Mouse (Mus musculus) common myeloid progenitor, adult 5-6 weeks (primary cell): ENCODE results near the gene Zfp94. TPM values are rescaled to one million over a fixed set of nuclear protein-coding genes. Genes with fewer than 3 reads are reported as not detected.
A peak's percentile ranks its signal among the peaks of the same experiment; 100 is the strongest.

Source experiments
- ATAC-seq: replicated peaks from 2 replicates; pipeline ENCODE4 v1.8.0; 2016; ENCODE audit warnings: low read depth, mild to moderate bottlenecking, moderate TSS enrichment, inconsistent platforms; ENCODE audit not compliant: poor library complexity, severe bottlenecking
- total RNA-seq: library from RNA; stranded (forward); fragments of 200-1000, 187-1606 nt; gene quantifications from 2 replicates; pipeline ENCODE4 v1.2.3, GENCODE M21; 2017

Zfp94 gene
- total RNA-seq, 1 experiment from 2014 or later, result 6.5 TPM

GRCm38 (mm10) chr7:24322593-24322992 is 6.1 kb upstream of the Zfp94 start:
- ATAC-seq, result no peak

DNA sequence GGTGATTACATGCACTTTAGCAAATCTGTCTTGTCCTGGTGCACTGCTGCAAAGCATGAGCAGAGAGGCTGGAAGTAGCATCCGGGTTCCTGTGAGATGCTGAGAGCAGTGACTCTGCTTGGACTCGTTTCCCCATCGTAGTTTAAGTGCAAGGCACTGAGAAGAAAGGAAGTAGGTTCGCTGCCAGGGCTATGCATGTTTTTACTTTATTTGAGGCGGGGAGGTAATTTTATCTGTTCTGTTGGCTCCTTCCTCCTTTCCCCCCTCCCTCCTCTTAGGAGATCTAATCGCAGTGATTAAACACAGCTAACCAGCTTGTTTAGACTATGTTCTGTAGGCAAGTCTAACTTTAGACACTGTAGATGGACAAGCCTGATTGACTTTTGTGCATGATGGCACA is 2.5 kb upstream of the Zfp94 start:
- no peak for ATAC-seq

DNA sequence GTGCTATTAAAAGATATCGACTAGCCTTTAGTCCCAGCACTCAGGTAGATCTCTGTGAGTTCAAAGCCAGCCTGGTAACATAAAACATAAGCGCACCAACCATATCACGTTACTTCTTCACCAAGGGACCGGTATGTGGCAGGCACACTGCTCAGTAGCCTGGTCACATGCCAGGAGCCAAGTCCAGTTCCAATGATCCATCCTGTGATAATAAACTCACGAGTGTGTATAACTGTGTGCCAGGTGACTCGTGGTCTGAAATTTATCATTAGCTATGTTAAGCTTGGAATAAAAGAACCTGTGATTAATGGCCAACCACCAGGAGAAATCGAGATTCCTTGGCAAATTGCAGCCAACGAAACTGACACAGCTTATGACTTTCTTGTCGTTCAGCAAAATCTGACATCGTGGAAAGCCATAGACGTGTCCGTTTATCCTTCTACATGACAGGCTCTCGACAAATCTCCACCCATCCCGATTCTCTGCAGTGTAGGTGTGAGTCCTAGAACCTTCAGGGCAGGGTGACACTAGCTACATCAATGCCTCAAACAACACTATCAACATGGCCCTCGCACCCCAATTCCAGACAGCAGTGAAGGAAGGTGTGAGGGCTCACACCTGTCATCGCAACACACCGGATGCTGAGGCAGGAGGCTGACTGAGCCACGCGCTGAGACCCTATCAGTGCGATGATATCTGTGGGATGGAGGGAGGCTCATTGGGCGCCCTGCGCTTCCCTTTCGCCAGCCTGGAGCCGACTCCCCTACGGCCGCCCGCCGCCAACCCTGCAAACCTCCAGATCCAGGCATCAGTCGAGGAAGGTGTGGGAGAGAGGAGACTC is 520 bp downstream of the Zfp94 start:
- ATAC-seq, result peak; percentile 42

DNA sequence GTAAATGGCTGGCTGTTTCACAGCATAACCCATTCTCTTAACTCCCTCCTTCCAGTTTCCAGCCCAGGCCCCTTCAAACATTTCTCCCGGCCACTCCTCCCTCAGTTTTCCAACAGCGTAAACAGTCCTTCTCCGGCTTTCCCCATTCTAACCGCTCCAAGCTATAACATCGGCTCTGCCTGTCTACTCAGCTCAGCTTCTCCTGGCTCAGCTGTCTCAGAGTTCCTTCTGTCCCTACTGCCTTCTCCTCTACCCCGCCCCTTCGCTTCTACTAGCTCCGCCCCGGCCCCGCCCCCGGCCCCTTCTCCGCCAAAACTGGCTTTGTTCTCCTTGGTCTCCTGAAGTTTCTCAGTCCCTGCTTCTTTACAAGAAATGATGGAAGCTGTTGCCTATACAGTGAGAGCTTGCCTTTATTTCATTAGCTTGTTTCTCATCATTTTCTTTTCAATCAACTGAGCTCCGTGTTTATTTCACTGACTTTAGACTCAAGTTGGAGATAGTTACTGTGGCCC is 15.6 kb downstream of the Zfp94 start, which contains the start of gene Zfp61:
Zfp61 (minus strand) TSS at position 462 of the 512 bp plus-strand sequence.
- ATAC-seq, result peak; percentile 69

DNA sequence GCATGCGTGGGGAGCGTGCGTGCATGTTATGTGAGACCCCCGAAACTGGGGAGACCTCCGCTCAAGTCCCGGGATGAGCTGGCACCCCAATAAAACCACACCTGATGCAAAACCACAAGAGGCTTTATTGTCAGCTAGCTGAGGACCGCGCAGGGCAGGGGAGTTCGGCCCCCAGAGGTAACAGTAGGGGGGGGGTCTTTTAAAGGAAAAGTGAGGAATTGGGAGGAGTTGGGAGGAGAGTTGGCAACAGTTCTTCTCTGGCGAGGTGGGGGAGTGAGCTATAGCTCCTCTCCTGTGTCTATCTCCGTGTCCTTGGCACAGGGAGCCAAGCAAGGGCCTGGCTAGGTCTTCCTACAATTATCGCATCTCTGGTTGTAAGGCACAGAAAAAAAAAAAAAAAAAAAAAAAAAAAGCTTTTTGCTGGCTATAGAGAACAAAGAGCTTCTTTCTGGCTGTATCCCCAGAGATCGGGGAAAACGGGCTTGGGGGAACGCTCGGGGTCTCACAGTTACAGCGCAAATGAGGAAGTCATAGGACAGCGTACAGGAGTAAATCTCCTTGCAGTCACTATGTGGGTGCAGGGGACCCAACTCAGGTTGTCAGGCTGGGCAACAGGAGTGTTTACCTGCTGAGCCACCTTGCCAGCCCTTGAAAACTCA is 16.5 kb downstream of the Zfp94 start:
- ATAC-seq, result 0 out of 2 replicates have a peak, but pooled peaks have one; percentile 24

DNA sequence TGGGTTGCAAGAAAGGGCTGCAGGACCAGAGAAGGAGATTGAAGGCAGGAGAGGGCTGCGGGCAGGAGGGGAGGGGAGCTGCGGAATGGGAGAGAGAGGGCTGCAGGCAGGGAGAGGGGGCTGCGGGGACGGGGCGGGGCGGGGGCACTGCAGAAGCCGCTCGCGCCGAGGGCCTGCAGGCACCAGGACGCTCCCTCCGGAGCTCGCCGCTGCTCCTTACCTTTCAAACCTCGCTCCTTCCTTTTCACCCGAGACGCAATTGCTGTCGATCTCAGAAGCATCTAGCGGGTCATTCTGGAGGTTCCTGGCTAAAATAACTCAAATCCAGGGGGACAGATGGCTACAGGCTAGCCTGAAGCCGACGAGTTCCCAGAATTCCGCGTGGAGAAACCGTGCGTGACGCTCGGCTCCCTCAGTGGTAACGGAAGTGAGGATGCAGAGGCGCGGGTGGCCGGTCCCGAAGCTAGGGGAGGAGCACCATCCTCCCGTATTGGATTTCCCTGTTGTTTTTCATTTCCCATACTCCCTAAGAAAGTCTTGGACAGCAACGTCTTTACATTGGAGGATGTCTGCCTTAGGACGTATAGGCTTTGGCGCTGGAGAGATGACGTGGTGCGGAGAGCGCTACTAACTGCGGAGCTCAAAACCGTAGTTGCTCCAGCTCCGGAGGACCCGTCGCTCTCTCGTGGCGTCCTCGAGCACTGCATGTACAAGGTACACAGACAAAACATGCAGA is 17.3 kb downstream of the Zfp94 start:
- ATAC-seq, result peak; percentile 94

- no peak for ATAC-seq
These were observed 17.9 kb downstream of the Zfp94 start for GRCm38 (mm10) chr7:24298635-24298972.

DNA sequence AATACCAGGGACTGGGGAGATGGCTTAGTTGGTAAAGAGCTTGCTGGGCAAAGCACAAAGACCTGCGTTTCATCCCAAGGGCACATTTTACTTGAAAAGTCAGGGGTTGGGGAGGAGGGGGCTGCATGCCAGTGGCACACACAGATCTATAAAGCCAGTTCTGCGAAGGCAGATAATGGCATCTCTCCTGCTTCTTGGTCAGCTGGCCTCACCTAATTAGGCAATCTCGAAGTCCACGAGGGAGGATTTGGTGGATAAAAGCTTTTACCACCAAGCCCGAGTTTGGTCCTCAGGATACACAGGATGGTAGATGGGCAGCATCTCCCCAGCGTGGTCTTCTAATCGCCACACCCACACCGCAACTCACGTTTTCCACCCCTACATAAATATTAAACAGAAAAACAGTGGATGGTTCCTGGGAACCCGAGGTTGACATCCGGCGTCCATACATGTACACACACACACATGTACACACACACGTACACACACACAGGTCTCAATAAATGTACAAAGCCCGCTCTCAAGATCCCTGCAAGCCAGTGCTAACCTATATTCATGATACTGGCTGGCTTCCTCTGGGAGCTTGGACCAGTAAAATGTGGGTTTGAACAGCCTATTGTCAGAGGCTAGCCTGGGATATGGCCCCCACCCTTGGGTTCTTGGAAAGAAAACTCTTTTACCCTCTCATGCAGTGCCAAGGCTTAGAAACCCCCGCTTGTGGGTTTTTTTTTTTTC is 18.9 kb downstream of the Zfp94 start:
- no peak for ATAC-seq

- ATAC-seq, result no peak
These were observed 20.1 kb downstream of the Zfp94 start for GRCm38 (mm10) chr7:24296386-24296785.

DNA sequence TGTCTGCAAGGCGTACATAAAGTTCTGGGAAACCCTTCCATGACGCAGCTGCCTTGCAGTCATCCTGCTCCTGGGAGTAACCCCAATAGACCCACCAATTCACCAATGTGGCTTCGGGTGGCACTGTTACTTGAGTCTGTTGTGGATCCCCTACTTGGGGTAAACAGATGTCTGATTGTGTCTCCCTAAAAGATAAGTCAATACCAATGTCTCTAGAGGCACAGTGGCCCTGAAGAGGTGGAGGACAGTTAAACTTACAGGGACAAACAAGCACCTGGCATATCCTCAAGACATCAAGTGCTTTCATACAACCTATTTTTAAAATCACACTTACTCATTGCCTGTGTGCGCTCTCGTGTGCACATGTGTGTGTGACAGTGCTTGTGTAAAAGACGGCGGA is 21.1 kb downstream of the Zfp94 start:
- ATAC-seq, result no peak

GRCm38 (mm10) chr7:24294763-24295162 is 21.7 kb downstream of the Zfp94 start:
- no peak for ATAC-seq

- no peak for ATAC-seq
These were observed 23.2 kb downstream of the Zfp94 start for GRCm38 (mm10) chr7:24293061-24293851.

- ATAC-seq, result no peak
These were observed 24.9 kb downstream of the Zfp94 start for GRCm38 (mm10) chr7:24291387-24292090.

- no peak for ATAC-seq
These were observed 26.3 kb downstream of the Zfp94 start for GRCm38 (mm10) chr7:24290106-24290693.

DNA sequence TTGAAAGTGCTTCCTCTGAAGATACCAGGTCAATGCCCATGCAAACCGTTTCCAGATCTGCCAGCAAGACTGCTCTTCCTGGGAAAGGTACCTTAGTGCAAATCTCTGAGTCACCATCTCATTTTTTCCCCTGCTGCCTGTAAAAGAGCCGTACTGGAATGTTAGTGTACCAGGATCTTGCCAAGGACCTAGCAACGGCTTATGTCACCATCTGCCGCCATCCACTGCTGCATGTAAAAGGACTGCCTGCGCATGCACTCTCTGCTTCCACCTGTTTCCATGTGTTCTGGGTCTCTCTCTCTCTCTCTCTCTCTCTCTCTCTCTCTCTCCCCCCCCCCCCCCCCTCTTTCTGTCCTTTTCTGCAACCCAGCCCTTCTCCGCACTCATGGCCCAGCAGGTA is 28.0 kb downstream of the Zfp94 start:
- ATAC-seq, result no peak

- no peak for ATAC-seq
These were observed 28.8 kb downstream of the Zfp94 start for GRCm38 (mm10) chr7:24287670-24288069.

DNA sequence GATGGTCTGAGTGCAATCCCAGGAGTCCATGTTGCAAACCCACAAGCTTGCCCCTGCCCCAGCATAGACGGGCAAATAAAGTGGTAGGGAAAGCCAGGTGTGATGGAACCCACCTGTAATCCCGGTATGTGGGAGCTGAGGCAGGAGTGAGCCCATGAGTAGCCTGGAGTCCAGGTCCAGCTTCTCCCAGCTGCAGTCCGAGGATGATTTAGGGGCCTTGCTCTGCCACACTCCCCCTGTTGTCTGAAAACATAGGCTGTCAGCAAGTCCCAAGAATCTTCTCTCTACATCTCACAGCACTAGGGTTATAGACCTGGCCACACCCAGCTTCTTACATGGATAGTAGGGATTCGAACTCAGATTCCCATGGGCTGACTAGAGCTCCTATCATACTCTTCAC is 29.6 kb downstream of the Zfp94 start:
- no peak for ATAC-seq

DNA sequence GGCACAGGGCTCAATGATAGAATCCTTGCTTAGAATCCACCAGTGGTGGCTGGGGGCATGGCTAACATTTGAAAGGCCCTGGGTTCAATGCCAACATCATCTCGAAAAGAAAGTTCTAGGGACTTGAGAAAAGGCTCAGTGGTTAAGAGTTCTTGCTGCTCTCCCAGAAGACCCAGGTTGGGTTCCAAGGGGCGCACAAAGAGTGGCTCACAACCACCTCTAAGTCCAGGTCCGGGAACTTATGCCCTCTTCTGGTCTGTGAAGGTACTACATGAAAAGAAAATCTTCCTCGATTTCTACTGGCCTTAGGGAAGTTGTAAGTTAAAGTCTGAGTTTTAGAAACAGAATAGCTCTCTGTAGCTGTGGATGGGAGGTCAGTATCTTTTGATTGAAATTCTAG is 30.4 kb downstream of the Zfp94 start:
- ATAC-seq, result no peak

DNA sequence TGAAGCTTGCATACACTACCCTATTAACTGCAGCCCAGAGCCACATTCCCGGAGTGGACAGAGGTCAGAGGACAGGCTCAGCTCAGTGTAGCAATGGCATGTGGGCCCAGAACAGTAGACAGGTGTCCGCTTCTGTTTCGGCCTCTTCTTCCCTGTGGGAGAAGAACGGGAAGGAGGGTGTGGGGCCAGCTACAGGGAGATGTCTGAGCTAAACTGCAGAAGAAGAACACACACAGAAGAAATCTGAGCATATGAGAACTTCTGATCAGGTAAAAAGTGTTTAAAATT is 35.7 kb downstream of the Zfp94 start:
- no peak for ATAC-seq
